ENCODE assay signal across 24 mouse cellular contexts in genomic region chr5:134848981-134849380, GRCm38 (mm10). TPM values are rescaled to one million over a fixed set of nuclear protein-coding genes. Genes with fewer than 3 reads are reported as not detected.
"Had no signal": no experiment of that assay in that cellular context is flagged by ENCODE, and none has a peak within 500 bp of the region (broad histone marks: within the 10 kb centered on the region; RNA-seq: fewer than 3 reads in every experiment).

No protein-coding gene starts in this region.

- H3K27me3 ChIP-seq: lung, embryonic 15.5 days; midbrain, embryonic 12.5 days; midbrain, embryonic 15.5 days; neural tube, embryonic 12.5 days; stomach, embryonic 15.5 days had no signal

- H3K4me1 ChIP-seq: lung, embryonic 15.5 days; megakaryocyte, embryonic 14.5 days; midbrain, embryonic 12.5 days; midbrain, embryonic 15.5 days; neural tube, embryonic 12.5 days; stomach, embryonic 15.5 days had no signal

- H3K4me3 ChIP-seq: lung, embryonic 15.5 days; megakaryocyte, embryonic 14.5 days; midbrain, embryonic 12.5 days; midbrain, embryonic 15.5 days; neural tube, embryonic 12.5 days; stomach, embryonic 15.5 days had no signal

- DNase-seq: liver, postnatal 0 days; lung, adult 2 months; lung, postnatal 14 days; lung, postnatal 36 days; right cerebral cortex, postnatal 14 days; thymus, adult 2 months; thymus, postnatal 25 days; thymus, postnatal 4 days had no signal

- H3K27ac ChIP-seq: lung, embryonic 15.5 days; macrophage; midbrain, embryonic 12.5 days; midbrain, embryonic 15.5 days; neural tube, embryonic 12.5 days; stomach, embryonic 15.5 days; stomach, postnatal 0 days had no signal

RNA-seq across cellular contexts. Expression of gene Tmem270, which starts 57.6 kb away (rescaled TPM):
- total RNA-seq: megakaryocyte progenitor cell, adult 5-6 weeks; midbrain, postnatal 0 days; monocyte, adult 5-6 weeks; neutrophil, adult 5-6 weeks had no signal
- polyA plus RNA-seq: liver, postnatal 0 days; lung, adult 2 months; lung, embryonic 15.5 days; lung, postnatal 0 days; macrophage; midbrain, embryonic 12.5 days; midbrain, embryonic 15.5 days; neural tube, embryonic 12.5 days; neural tube, embryonic 14.5 days; spleen, adult 2 months; stomach, embryonic 15.5 days; stomach, postnatal 0 days; thymus, adult 2 months; urinary bladder, adult 2 months had no signal
